Mouse (Mus musculus) frontal cortex, postnatal 36 days (tissue): ENCODE results near the gene Gm21818.
"Not testable (repeated sequence)": the region's sequence is repeated elsewhere in the genome, so short reads cannot be mapped to it uniquely, and the experiment has no call there.

ENCODE experiments used
- DNase-seq, 2 experiments: peaks; one replicate each; pipeline ENCODE4 v3.0.0; 2022; ENCODE audit warnings: low spot score in 2 of 2

Gm21818 gene

DNA sequence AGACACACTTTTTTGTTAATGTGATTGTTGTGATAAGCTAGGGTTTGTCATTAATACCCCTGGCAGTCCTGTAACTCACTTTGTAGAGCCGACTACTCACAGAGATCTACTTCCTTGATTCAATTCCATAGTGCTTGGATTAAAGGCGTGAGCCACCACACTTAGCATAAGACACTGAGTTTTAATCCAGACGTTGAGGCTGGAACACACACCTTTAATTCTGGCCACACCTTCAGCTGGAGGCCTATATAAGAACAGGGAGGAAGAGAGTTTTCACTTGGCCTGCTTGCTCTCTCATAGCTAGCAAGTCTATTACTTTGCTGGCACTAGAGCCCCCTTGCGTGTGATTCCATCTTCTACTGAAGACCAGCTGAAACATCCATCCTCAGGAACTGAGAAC, at the start of gene Gm21818:
Gene Gm21818 (plus strand): TSS at position 301 of the 400 bp plus-strand sequence.
- not testable (repeated sequence) for DNase-seq

DNA sequence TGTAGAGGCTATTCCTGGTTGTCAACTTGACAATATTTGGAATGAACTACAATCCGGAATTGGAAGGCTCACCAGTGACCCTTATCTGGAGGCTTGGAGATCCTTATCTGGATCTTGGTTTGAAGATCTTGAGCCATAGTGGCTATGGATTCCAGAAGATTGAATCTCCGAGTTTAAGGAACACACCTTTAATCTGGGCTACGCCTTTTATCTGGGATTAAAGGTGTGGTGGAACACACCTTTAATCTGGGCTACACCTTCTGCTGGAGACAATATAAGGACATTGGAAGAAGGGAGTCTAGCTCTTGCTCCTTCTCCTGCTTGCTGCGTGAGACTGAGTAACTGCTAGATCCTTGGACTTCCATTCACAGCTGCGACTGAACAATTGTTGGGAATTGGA, 32.3 kb upstream of the Gm21818 start, which contains the start of gene Gm20767:
Gene Gm20767 (plus strand): TSS at position 301 of the 400 bp plus-strand sequence.
- not testable (repeated sequence) for DNase-seq

DNA sequence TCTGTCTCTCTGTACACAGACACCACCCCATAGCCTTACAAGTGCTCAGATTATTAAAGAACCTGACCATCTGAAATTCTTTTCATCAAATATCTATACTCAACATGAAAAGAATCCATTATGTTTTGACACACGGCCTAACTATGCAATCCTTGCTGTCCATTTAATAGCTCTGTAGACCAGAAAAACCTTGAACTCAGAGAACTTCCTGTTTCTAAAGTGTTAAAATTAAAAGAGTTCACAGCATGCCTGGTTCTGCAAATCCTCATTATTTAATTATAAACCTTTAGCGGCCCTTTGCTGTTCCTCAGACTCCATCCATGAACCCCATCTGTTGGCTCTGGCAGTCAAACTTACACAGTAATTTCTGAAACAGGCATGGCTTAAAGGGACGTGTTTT, 29.9 kb upstream of the Gm21818 start:
- DNase-seq: not testable (repeated sequence)

DNA sequence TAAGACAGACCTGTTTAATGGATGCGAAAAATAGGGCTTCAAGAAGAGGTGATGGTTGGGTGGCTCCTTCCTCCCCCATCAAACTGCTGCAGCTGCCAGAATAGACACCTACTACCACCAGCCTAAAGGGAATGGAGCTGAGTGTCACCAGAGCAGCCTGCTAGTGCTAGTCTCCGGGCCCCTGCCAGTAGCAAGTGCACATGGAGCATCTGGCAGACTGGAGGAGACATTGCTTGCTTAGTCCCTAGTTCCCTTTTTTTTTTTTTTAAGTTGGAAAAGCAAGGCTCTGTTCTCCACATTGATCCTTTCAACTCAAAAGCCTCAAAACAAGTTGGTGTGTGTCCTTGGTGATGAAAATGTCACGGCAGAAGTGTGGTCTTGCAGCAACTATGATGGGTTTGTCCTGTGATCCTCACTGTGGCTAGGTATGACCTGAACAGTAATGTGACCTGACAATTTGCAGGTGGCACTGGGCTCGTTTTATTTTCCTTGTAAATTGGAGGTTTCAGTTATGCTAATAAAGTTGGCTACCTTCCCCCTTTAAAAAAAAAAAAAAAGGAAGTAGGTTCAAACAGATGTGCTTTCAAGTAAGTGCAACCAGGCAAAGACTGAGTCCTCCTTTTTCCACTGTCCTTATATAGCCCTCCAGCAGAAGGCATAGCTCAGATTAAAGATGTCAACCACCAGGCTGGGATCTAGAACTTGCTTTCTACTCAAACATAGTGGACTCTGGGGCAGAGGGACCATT, 22.4 kb upstream of the Gm21818 start:
- not testable (repeated sequence) for DNase-seq

DNA sequence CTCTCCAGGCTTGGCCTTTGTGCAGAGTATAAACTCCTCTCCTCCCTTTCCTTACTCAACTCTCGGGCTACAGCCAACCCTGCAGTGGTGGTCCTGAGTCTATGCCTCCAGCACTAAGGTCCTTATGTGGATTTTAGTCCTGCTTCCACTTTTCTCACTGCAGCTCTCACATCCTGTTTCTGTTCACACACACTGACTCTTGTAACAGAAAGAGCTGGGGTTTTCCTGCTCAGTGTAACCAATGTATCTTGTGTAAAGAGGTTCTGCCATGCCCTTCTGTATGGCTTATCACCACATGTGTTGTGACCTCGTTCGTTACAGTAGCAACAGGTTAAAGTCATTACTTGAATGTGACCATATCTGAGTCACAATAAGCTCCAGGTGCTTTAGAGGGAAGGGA, 21.6 kb upstream of the Gm21818 start:
- DNase-seq: not testable (repeated sequence)

DNA sequence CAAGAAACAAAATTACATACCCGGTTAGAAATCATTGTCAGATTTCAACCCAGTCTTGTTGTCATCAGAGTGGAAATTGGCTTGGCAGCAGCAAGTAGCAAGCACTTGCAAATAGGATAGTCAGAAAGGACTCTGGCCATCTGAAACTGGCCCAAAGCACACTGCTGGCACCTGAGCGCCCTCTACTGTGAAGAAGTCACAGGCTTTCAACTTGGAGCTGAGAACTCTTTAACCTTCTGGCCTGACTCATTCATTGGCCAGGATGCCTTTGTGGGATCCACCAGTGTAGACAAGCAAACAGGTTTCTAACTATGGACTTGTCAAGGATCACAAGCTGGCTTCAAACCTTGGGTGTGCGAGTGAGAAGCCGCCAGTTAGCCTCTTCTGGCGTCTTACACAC, 3.9 kb upstream of the Gm21818 start:
- not testable (repeated sequence) for DNase-seq

DNA sequence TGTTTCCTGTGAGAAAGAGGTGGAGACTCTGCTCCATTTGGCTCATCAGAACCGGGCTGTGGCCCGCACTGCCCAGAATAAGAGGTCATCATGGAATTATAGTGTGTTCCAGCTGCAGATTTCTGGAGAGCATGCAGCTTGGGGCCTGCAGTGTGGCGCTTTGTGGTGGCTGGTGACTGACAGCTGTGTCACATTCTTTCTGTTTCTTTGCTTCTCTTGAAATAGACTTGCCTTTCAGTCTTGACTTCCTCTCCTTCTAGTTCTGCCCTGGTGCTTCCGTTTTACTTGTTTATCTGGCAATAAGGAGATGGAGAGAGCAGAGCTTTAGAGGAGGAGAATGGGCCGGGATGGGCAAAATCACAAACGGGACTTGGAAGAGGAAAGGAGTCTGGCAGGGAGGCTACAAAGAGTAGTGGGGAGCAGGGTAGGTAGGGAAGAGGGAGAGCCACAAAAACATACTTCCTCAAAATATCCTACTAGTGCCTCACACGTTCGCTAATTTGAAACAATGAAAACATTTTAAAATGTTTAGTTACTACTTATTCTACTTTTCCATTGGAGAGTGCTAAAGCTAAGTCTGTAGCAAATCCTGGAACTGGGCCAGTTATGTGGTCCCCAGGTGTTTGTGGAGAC, 24.1 kb downstream of the Gm21818 start:
- not testable (repeated sequence) for DNase-seq

DNA sequence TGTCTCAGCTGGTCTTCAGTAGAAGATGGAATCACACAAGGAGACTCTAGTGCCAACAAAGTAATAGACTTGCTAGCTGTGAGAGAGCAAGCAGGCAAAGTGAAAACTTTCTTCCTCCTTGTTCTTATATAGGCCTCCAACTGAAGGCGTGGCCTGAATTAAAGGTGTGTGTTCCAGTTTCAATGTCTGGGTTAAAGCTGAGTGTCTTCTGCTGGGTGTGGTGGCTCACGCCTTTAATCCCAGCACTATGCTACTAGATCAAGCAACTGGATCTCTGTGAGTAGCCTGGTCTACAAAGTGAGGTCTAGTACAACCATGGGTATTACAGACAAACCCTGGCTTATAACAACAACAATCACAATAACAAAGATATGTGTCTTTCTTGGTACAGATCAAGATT, 43.6 kb downstream of the Gm21818 start, which contains the start of gene Gm21762:
Gene Gm21762 (minus strand): TSS at position 101 of the 400 bp plus-strand sequence.
- not testable (repeated sequence) for DNase-seq

DNA sequence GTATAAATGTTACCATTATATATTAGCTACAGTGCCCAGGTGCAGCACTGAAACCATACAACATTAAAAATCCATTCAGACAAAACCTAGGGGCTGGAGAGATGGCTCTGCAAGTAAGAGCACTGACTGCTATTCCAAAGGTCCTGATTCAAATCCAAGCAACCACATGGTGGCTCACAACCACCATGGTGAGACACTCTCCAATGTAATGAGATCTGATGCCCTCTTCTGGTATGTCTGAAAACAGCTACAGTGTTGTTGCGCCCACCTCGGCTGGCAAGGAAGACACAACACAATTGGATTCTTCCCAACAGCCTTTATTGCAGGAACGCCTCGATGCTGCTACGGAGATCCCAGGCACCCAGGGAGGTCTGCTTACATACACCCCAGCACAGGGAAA, 48.7 kb downstream of the Gm21818 start:
- not testable (repeated sequence) for DNase-seq

DNA sequence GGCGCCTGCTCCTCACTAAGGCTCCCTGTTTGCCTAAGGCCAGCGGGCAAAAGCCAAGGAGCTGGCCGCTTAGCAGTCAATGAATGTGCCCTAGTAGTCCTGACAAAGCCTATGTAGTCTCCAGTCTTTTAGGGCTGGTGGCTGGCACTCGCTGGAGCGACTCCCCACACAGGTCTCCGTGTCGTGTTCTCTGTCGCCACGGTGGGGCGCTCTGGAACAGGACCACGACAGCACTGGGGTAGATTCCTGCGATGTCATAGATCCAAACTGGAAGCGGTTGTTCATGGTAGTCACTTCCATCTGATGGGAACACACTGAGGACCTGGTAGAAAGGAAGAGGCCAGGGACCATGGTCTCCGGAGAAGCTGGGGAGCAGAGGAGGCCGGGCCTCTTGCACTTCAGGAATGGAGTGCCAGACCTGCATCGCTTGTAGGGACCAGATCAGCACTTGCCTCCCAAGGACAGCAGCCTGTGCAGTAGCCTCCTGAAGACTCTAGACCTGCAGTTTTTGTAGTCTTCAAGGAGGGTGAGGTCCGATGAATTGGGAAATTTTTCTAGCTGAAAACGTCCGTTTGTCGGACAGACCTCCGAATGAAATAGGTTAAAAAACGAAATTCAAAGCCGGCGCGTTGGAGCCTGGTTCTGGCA, 50.9 kb downstream of the Gm21818 start:
- DNase-seq: not testable (repeated sequence)
